Mouse (Mus musculus) stomach, postnatal 0 days (tissue): Measurements from ENCODE around the gene Atp6v1a. TPM values are rescaled to one million over a fixed set of nuclear protein-coding genes. Genes with fewer than 3 reads are reported as not detected.

Experiments
- ATAC-seq: fragments of 200-750 bp; cut with Nextera tagmentation; 2 replicates; pipeline ENCODE4 v1.8.0; 2017; ENCODE audit not compliant: low FRiP score, low TSS enrichment
- DNase-seq: peaks from one replicate; pipeline ENCODE4 v3.0.0-alpha.2; 2016; ENCODE audit warnings: low spot score
- H3K27ac ChIP-seq: fragments of 300-500 bp; sonication (generic); replicated peaks from 2 replicates; pipeline ENCODE4 v1.5.1; 2014; ENCODE audit warnings: mild to moderate bottlenecking, control low read depth
- H3K27me3 ChIP-seq: fragments of 300-500 bp; sonication (generic); 2 replicates; pipeline ENCODE4 v1.6.1; 2014; ENCODE audit warnings: low read length; ENCODE audit not compliant: control insufficient read depth, insufficient read depth
- H3K36me3 ChIP-seq: fragments of 300-500 bp; sonication (generic); 2 replicates; pipeline ENCODE4 v1.6.1; 2014; ENCODE audit warnings: low read length, mixed read lengths; ENCODE audit not compliant: control insufficient read depth, insufficient read depth
- H3K4me1 ChIP-seq: fragments of 300-500 bp; sonication (generic); replicated peaks from 2 replicates; pipeline ENCODE4 v1.6.1; 2014; ENCODE audit warnings: antibody characterized with exemption; ENCODE audit not compliant: control insufficient read depth, insufficient read depth
- H3K4me2 ChIP-seq: fragments of 300-500 bp; sonication (generic); replicated peaks from 2 replicates; pipeline ENCODE4 v1.6.1; 2014; ENCODE audit warnings: low read depth, mild to moderate bottlenecking, control low read depth, moderate library complexity
- H3K4me3 ChIP-seq: fragments of 300-500 bp; sonication (generic); 2 replicates; pipeline ENCODE4 v1.5.1; 2014; ENCODE audit warnings: low read depth, low read length, control low read depth
- H3K9ac ChIP-seq: fragments of 300-500 bp; sonication (generic); 2 replicates; pipeline ENCODE4 v1.6.1; 2014; ENCODE audit warnings: mild to moderate bottlenecking, low read length, control low read depth, mixed read lengths
- H3K9me3 ChIP-seq: fragments of 300-500 bp; sonication (generic); 2 replicates; pipeline ENCODE4 v1.6.1; 2016; ENCODE audit warnings: low read length; ENCODE audit not compliant: control insufficient read depth
- CTCF ChIP-seq: IDR thresholded peaks from 2 replicates; pipeline ENCODE4 v1.5.1; 2016; ENCODE audit warnings: antibody characterized with exemption, low read depth, mild to moderate bottlenecking, moderate library complexity
- EP300 ChIP-seq: optimal IDR thresholded peaks from 2 replicates; pipeline ENCODE3; 2016; ENCODE audit warnings: antibody characterized with exemption
- WGBS: fragments of 180-500 bp; shearing (Covaris S2); extraction: QIAGEN DNeasy Blood & Tissue Kit; methylation state at CpG from one replicate; pipeline ENCODE4 v1.1.7; 2014; 5-methylcytosine and 5-hydroxymethylcytosine counted together
- polyA plus RNA-seq: library from polyadenylated mRNA; unstranded; fragments of >200 nt; fragmentation: Nextera tagmentation; extraction: Ambion mirVana; gene quantifications from 2 replicates; pipeline ENCODE4 v1.2.1, GENCODE M21; 2015

Gene Atp6v1a
- polyA plus RNA-seq, 1 experiment from 2014 or later: 44.6 TPM

GRCm38 (mm10) chr16:44168990-44169389, 29.5 kb upstream of the Atp6v1a start:
- Histone ChIP-seq H3K36me3 (no peaks in the 10 kb centered on the region), H3K27ac (no peak overlapping the region), H3K4me2 (no peak overlapping the region), H3K27me3 (no peaks in the 10 kb centered on the region), H3K4me1 (peaks cover under 1% of the 10 kb centered on the region; the same call in 1 of the 2 replicates), H3K4me3 (no peak overlapping the region), H3K9ac (no peak overlapping the region), H3K9me3 (no peaks in the 10 kb centered on the region)
- DNase-seq (no peak), ATAC-seq (no peak)
- TF ChIP-seq EP300: no peak
- TF ChIP-seq CTCF: no peak
- 68% methylated on average over 4 of the region's 4 CpGs for WGBS

GRCm38 (mm10) chr16:44165182-44165581, 25.7 kb upstream of the Atp6v1a start:
- Histone ChIP-seq H3K27me3 (no peaks in the 10 kb centered on the region), H3K4me1 (no peaks in the 10 kb centered on the region), H3K27ac (no peak overlapping the region), H3K36me3 (no peaks in the 10 kb centered on the region), H3K9ac (no peak overlapping the region), H3K4me3 (no peak overlapping the region), H3K9me3 (no peaks in the 10 kb centered on the region), H3K4me2 (no peak overlapping the region)
- 34% methylated on average over 3 of the region's 3 CpGs for WGBS
- DNase-seq (no peak), ATAC-seq (peak; percentile 40; the same call in 1 of the 2 replicates)
- TF ChIP-seq CTCF: no peak
- no peak for TF ChIP-seq EP300

- 87% methylated on average over 2 of the region's 2 CpGs for WGBS
- DNase-seq: no peak
- Histone ChIP-seq H3K27me3 (no peaks in the 10 kb centered on the region), H3K9ac (no peak overlapping the region), H3K9me3 (no peaks in the 10 kb centered on the region), H3K27ac (no peak overlapping the region), H3K4me3 (no peak overlapping the region), H3K4me2 (no peak overlapping the region), H3K36me3 (no peaks in the 10 kb centered on the region), H3K4me1 (no peaks in the 10 kb centered on the region)
- no peak for TF ChIP-seq EP300
- no peak for TF ChIP-seq CTCF
- ATAC-seq: no peak
Observed at GRCm38 (mm10) chr16:44163831-44164230, 24.3 kb upstream of the Atp6v1a start.

- peaks cover 3% of the 10 kb centered on the region; the same call in 1 of the 2 replicates for H3K36me3 ChIP-seq
- H3K4me3 ChIP-seq: no peak overlapping the region
- H3K9ac ChIP-seq: no peak overlapping the region
- H3K4me2 ChIP-seq: no peak overlapping the region
- ATAC-seq (no peak), DNase-seq (no peak)
- TF ChIP-seq EP300 (no peak), CTCF (no peak)
- H3K27ac ChIP-seq: no peak overlapping the region
- no peaks in the 10 kb centered on the region for H3K27me3 ChIP-seq
- no peaks in the 10 kb centered on the region for H3K9me3 ChIP-seq
- WGBS: 59% methylated on average over 7 of the region's 7 CpGs
- H3K4me1 ChIP-seq: no peaks in the 10 kb centered on the region
Observed at GRCm38 (mm10) chr16:44159325-44159724, 19.8 kb upstream of the Atp6v1a start.

GRCm38 (mm10) chr16:44154497-44155057, 15.1 kb upstream of the Atp6v1a start:
- Histone ChIP-seq H3K9me3 (no peaks in the 10 kb centered on the region), H3K4me1 (no peaks in the 10 kb centered on the region), H3K9ac (no peak overlapping the region), H3K27ac (no peak overlapping the region), H3K36me3 (peaks cover 3% of the 10 kb centered on the region; the same call in 1 of the 2 replicates), H3K27me3 (no peaks in the 10 kb centered on the region), H3K4me3 (no peak overlapping the region), H3K4me2 (no peak overlapping the region)
- ATAC-seq (no peak), DNase-seq (no peak)
- TF ChIP-seq EP300: no peak
- peak; percentile 32; the same call in 1 of the 2 replicates for TF ChIP-seq CTCF
- WGBS: 69% methylated on average over 6 of the region's 6 CpGs

GRCm38 (mm10) chr16:44149002-44149767, 9.7 kb upstream of the Atp6v1a start:
- 76% methylated on average over 1 of the region's 1 CpGs for WGBS
- H3K4me2 ChIP-seq: no peak overlapping the region
- no peak overlapping the region for H3K9ac ChIP-seq
- H3K4me3 ChIP-seq: no peak overlapping the region
- ATAC-seq: no peak
- no peaks in the 10 kb centered on the region for H3K27me3 ChIP-seq
- TF ChIP-seq CTCF: peak; percentile 66
- no peak for TF ChIP-seq EP300
- H3K4me1 ChIP-seq: no peaks in the 10 kb centered on the region
- no peaks in the 10 kb centered on the region for H3K36me3 ChIP-seq
- no peaks in the 10 kb centered on the region for H3K9me3 ChIP-seq
- DNase-seq: no peak
- no peak overlapping the region for H3K27ac ChIP-seq
